Mouse (Mus musculus) myocyte (in vitro differentiated cells): ENCODE results near the gene Galnt4. TPM values are rescaled to one million over a fixed set of nuclear protein-coding genes. Genes with fewer than 3 reads are reported as not detected.
A peak's percentile ranks its signal among the peaks of the same experiment; 100 is the strongest.
"Not testable (repeated sequence)": the region's sequence is repeated elsewhere in the genome, so short reads cannot be mapped to it uniquely, and the experiment has no call there.

ENCODE experiments used
- H3K27me3 ChIP-seq: one replicate; pipeline ENCODE4 v1.6.1; 2011; ENCODE audit not compliant: control insufficient read depth, insufficient read depth, insufficient read length
- H3K36me3 ChIP-seq: one replicate; pipeline ENCODE4 v1.6.1; 2011; ENCODE audit not compliant: control insufficient read depth, insufficient read depth
- H3K4me2 ChIP-seq: one replicate; pipeline ENCODE4 v1.6.1; 2011; ENCODE audit warnings: low read depth, control low read depth
- H3K4me3 ChIP-seq: one replicate; pipeline ENCODE4 v1.5.1; 2011; ENCODE audit warnings: mild to moderate bottlenecking, control low read depth, moderate library complexity
- H3K79me2 ChIP-seq: one replicate; pipeline ENCODE4 v1.6.1; 2011; ENCODE audit not compliant: control insufficient read depth, insufficient read depth
- H3ac ChIP-seq: one replicate; pipeline ENCODE4 v1.6.1; 2011; ENCODE audit not compliant: control insufficient read depth, insufficient read length
- CEBPB ChIP-seq: IDR thresholded peaks from 2 replicates; pipeline ENCODE4 v1.6.1; 2011; ENCODE audit warnings: mild to moderate bottlenecking, moderate library complexity; ENCODE audit not compliant: poor library complexity, insufficient read depth, severe bottlenecking
- E2F4 ChIP-seq: IDR thresholded peaks from one replicate; pipeline ENCODE4 v1.6.1; 2011; ENCODE audit warnings: mild to moderate bottlenecking, control low read depth, moderate library complexity; ENCODE audit not compliant: insufficient read depth
- MAX ChIP-seq: IDR thresholded peaks from one replicate; pipeline ENCODE4 v1.6.1; 2011; ENCODE audit warnings: low read depth, mild to moderate bottlenecking, control low read depth
- MYOD1 ChIP-seq, 3 experiments: IDR thresholded peaks; one replicate each; pipeline ENCODE4 v1.6.1; 2011; ENCODE audit warnings: control low read depth in 2 of 3, low read depth in 2 of 3, mild to moderate bottlenecking in 2 of 3, moderate library complexity in 1 of 3; ENCODE audit not compliant: insufficient read length in 2 of 3, control insufficient read depth in 1 of 3
- MYOG ChIP-seq, 3 experiments: IDR thresholded peaks; one replicate each; pipeline ENCODE4 v1.6.1; 2011; ENCODE audit warnings: control low read depth in 2 of 3, low read depth in 2 of 3, mild to moderate bottlenecking in 2 of 3; ENCODE audit not compliant: insufficient read length in 2 of 3, control insufficient read depth in 1 of 3, insufficient read depth in 1 of 3
- POLR2A ChIP-seq: IDR thresholded peaks from one replicate; pipeline ENCODE4 v1.6.1; 2011; ENCODE audit warnings: low read depth, mild to moderate bottlenecking, control low read depth, moderate library complexity; ENCODE audit not compliant: insufficient read length
- POLR2AphosphoS2 ChIP-seq: IDR thresholded peaks from one replicate; pipeline ENCODE4 v1.6.1; 2011; ENCODE audit warnings: low read depth, control low read depth; ENCODE audit not compliant: insufficient read length
- REST ChIP-seq: IDR thresholded peaks from one replicate; pipeline ENCODE4 v1.6.1; 2011; ENCODE audit warnings: mild to moderate bottlenecking, control low read depth, moderate library complexity; ENCODE audit not compliant: insufficient read depth, insufficient read length
- SRF ChIP-seq: IDR thresholded peaks from one replicate; pipeline ENCODE4 v1.6.1; 2011; ENCODE audit warnings: low read depth; ENCODE audit not compliant: control insufficient read depth, insufficient read length
- TCF12 ChIP-seq: IDR thresholded peaks from one replicate; pipeline ENCODE4 v1.6.1; 2011; ENCODE audit warnings: mild to moderate bottlenecking, control low read depth; ENCODE audit not compliant: poor library complexity, insufficient read depth, severe bottlenecking
- TCF3 ChIP-seq: IDR thresholded peaks from one replicate; pipeline ENCODE4 v1.6.1; 2011; ENCODE audit warnings: low read depth, control low read depth; ENCODE audit not compliant: insufficient read length
- USF1 ChIP-seq: IDR thresholded peaks from one replicate; pipeline ENCODE4 v1.6.1; 2011; ENCODE audit warnings: low read depth, mild to moderate bottlenecking, control low read depth, moderate library complexity
- polyA plus RNA-seq: library from polyadenylated mRNA; unstranded; fragments of >200 nt; fragmentation: generic; extraction: Trizol; gene quantifications from one replicate; pipeline ENCODE4 v1.2.1, GENCODE M21; 2012; ENCODE audit warnings: missing spikeins

Galnt4 gene
- polyA plus RNA-seq, 1 experiment, result 4.7 TPM

DNA sequence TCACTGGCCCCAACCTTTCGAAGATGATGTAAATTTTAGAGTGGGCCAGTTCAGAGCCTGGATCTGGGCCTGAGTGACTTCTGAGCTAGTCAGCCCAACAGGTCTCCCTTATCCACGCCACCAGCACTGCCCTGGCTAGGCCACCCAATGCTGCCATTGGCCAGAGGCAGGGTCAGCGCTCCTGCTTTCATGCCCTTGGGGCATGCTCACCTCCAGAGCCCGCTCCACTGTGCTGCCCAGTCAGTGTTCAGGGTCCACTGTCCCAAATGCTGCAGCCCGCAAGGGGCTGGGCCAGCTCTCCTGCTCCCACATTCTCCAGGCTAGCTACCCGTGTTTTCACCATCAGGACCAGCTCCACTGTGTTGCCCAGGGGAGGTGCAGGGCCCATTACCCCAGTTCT is 42.1 kb downstream of the Galnt4 start:
- no peaks in the 10 kb centered on the region for H3K79me2 ChIP-seq
- TF ChIP-seq CEBPB (no peak), TCF12 (no peak), POLR2AphosphoS2 (no peak), POLR2A (no peak), MYOD1 (IDR thresholded peaks at IDR 0.05; ENCODE audit: control insufficient read depth in 1 of 3, insufficient read length in 2 of 3, low read depth in 2 of 3) (no peak), E2F4 (no peak), MAX (no peak), REST (no peak), TCF3 (no peak), SRF (no peak), MYOG (IDR thresholded peaks at IDR 0.05; ENCODE audit: control insufficient read depth in 1 of 3, insufficient read depth in 1 of 3, insufficient read length in 2 of 3, low read depth in 2 of 3) (no peak), USF1 (no peak)
- no peak overlapping the region for H3K4me2 ChIP-seq
- no peak overlapping the region for H3ac ChIP-seq
- H3K27me3 ChIP-seq, result no peaks in the 10 kb centered on the region
- H3K36me3 ChIP-seq, result peaks cover 4% of the 10 kb centered on the region
- H3K4me3 ChIP-seq, result no peak overlapping the region

DNA sequence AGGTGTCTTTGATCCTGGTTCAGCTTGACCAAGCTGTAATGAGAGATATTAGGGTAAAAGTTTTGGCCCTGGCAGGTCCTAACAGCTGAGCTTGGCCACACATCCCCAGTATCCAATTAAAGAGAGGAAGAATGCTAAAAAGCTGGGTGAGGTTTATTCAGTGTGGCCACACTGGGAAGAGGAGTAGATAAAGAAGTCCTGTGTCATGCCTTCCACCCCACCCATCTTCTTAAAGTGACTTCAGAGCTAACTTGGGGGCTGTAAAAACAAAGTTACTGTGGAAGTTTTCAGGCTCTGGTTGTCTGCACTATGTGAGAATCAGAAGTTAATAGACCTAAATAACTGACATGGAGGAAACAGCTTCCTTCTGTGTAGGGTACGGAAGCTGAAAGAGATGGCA is 43.6 kb downstream of the Galnt4 start:
- Histone ChIP-seq H3ac (no peak overlapping the region), H3K4me2 (no peak overlapping the region), H3K36me3 (no peaks in the 10 kb centered on the region), H3K27me3 (no peaks in the 10 kb centered on the region), H3K4me3 (no peak overlapping the region), H3K79me2 (no peaks in the 10 kb centered on the region)
- TF ChIP-seq E2F4 (no peak), TCF12 (peak; percentile 4)

DNA sequence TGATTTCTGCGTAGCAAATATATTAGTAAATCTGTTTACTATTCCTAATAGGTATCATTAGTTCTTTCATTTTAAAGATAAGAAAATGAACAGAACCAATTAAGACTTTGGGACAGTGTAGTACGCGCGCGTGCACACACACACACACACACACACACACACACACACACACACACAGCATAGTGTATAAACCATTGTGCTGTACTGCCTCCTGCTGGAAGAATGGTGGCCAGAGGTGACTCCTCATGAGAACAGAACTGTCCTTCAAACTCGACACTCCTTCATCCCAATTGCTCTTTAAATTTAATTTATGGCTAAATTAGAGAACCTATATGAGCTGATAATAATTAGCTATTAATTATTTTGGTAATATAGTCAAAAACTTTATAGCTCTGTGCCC is 44.1 kb downstream of the Galnt4 start:
- H3K4me2 ChIP-seq, result no peak overlapping the region
- TF ChIP-seq POLR2A (no peak), TCF12 (no peak), MAX (no peak), REST (no peak), E2F4 (no peak), MYOG (IDR thresholded peaks at IDR 0.05; ENCODE audit: control insufficient read depth in 1 of 3, insufficient read depth in 1 of 3, insufficient read length in 2 of 3, low read depth in 2 of 3) (no peak), SRF (no peak), POLR2AphosphoS2 (no peak), USF1 (no peak), TCF3 (no peak), MYOD1 (IDR thresholded peaks at IDR 0.05; ENCODE audit: control insufficient read depth in 1 of 3, insufficient read length in 2 of 3, low read depth in 2 of 3) (no peak), CEBPB (no peak)
- no peaks in the 10 kb centered on the region for H3K79me2 ChIP-seq
- H3K27me3 ChIP-seq, result no peaks in the 10 kb centered on the region
- no peaks in the 10 kb centered on the region for H3K36me3 ChIP-seq
- H3K4me3 ChIP-seq, result no peak overlapping the region
- H3ac ChIP-seq, result no peak overlapping the region

DNA sequence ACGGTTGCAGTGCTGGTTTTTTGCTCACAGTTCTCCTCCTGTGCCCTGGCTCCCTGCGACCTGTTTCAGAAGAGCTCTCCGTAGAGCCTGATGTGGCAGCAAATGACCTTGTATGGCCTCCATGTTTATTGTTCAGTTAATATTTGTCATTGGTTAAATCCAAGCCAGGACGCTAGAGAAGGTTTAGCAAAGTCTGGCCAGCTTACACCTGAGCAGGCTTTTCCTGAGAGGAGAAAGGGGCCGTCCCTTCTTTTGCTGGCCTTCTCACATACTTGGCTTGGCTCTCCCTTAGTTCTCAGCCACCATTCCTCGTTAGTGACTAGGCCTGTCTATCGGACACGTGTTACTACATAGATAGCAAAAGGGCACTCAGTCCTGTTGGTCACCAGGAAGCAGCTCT is 46.7 kb downstream of the Galnt4 start:
- Histone ChIP-seq H3ac (no peak overlapping the region), H3K79me2 (no peaks in the 10 kb centered on the region), H3K36me3 (no peaks in the 10 kb centered on the region), H3K4me2 (no peak overlapping the region), H3K27me3 (no peaks in the 10 kb centered on the region), H3K4me3 (no peak overlapping the region)
- TF ChIP-seq TCF3 (no peak), TCF12 (no peak), REST (no peak), MAX (no peak), SRF (no peak)

DNA sequence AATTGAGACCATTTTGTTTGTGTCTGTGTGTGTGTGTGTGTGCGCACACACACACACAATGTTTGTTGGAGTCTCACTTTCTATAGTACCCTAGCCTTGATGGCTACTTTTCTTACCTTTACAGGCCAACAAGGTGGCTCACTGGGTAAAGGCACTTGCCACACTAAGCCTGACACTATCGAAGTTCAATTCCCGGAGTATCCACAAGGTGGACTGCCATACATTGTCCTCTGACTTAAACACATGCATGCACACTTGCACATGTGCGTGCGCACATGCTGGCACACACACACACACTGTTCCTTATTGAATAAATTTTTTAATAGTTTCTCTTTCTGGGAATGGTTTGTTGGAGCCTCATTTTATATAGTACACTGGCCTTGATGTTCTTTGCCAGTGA is 48.8 kb downstream of the Galnt4 start:
- no peak for TF ChIP-seq E2F4
- no peak for TF ChIP-seq MYOD1 (IDR thresholded peaks at IDR 0.05; ENCODE audit: control insufficient read depth in 1 of 3, insufficient read length in 2 of 3, low read depth in 2 of 3)
- no peak for TF ChIP-seq USF1
- no peak for TF ChIP-seq MYOG (IDR thresholded peaks at IDR 0.05; ENCODE audit: control insufficient read depth in 1 of 3, insufficient read depth in 1 of 3, insufficient read length in 2 of 3, low read depth in 2 of 3)
- no peak for TF ChIP-seq CEBPB
- TF ChIP-seq POLR2AphosphoS2, result no peak
- no peak for TF ChIP-seq TCF12
- no peak for TF ChIP-seq SRF
- TF ChIP-seq TCF3, result no peak
- TF ChIP-seq POLR2A, result no peak
- TF ChIP-seq REST, result no peak
- no peak for TF ChIP-seq MAX
- no peaks in the 10 kb centered on the region for H3K36me3 ChIP-seq
- no peaks in the 10 kb centered on the region for H3K79me2 ChIP-seq
- H3ac ChIP-seq, result no peak overlapping the region
- no peaks in the 10 kb centered on the region for H3K27me3 ChIP-seq
- H3K4me3 ChIP-seq, result no peak overlapping the region
- no peak overlapping the region for H3K4me2 ChIP-seq

DNA sequence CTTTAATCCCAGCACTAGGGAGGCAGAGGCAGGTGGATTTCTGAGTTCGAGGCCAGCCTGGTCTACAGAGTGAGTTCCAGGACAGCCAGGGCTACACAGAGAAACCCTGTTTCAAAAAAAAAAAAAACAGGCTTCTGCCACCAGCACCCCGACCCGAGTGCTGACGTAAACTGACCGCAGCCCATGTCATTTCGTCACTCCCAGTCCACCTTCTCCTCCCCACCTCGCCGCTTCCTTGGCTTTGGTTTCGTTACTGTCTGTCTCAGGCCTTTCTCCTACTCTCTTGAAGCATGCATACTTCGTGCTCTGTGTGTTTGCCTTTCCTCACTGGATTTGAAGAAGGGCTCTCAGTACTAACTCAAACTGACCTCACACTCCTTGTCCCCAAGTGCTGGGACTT is 49.7 kb downstream of the Galnt4 start:
- H3K27me3 ChIP-seq, H3K4me3 ChIP-seq, H3K36me3 ChIP-seq, H3K79me2 ChIP-seq, H3ac ChIP-seq, H3K4me2 ChIP-seq: not testable (repeated sequence)
